Comparison of ENCODE assay signal across 27 mouse cellular contexts in the genomic region with DNA sequence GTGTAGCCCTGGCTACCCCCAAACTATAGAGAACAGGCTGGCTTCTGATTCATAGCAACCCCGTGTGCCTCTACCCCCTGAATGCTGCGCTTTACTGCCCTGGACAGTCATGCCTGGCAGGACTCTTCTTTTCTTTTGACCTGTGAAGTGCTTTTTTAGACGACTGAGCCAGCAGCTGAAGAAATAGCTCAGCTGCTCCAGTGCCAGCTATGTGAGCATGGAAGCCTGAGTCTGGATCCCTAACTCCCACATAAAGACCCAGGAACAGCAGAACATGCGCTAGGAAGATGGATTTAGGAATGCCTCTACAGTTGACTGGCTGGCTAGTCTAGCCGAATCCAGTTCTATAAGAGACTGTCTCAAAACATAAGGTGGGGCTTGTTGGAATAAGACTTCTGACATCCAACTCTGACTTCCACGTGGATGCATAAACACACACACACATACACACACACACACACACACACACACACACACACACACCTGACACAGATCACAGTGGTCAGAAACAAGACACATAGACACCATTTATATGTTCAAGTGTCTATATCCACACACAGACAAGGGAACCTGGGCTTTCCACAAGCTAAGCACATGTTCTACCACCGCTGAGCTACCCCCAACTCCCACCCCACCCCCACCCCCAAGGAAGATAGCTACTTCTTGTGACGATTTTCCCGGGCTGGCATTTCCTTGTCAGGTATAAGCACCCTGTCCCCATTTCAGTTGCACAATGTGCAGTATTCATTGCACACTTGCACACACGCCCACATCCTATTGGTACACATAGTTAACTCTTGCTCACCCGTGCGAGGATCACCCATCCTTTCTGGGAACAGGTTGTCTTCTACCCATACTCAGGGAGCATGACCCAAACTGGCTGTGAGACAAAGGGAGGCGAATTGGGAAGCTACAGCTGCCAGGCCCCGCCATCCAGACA. TPM values are rescaled to one million over a fixed set of nuclear protein-coding genes. Genes with fewer than 3 reads are reported as not detected.
DNase-seq lines count a peak whose midpoint lies in the region; ATAC-seq lines count a peak whose summit lies in the region.
"Had no signal": no experiment of that assay in that cellular context is flagged by ENCODE, and none has a peak within 500 bp of the region (broad histone marks: within the 10 kb centered on the region; RNA-seq: fewer than 3 reads in every experiment).

No protein-coding gene starts in this region.

- no peak for DNase-seq in kidney, postnatal 14 days
- DNase-seq in lung, postnatal 36 days: peak; percentile 44
- DNase-seq in lung, postnatal 14 days: no peak
- no peak for DNase-seq in spleen, postnatal 36 days (ENCODE audit: low spot score in 2 of 2)
- DNase-seq: adrenal gland, adult 2 months; cerebellum, adult 8-10 months; cerebellum, postnatal 36 days; embryo, embryonic 11 days; gastrocnemius, postnatal 25 days; heart, adult 2 months; heart, postnatal 14 days; kidney, adult 9 months; liver; lung, adult 2 months; thymus, postnatal 14 days had no signal

- H3K9ac ChIP-seq in kidney, embryonic 14.5 days (ENCODE audit: low read depth, low read length): no peak overlapping the region
- H3K9ac ChIP-seq: embryonic facial prominence, embryonic 13.5 days; forebrain, embryonic 15.5 days; heart, embryonic 13.5 days; midbrain, embryonic 12.5 days had no signal

- 0 out of 2 replicates have a peak, but pooled peaks cover 6% of the 10 kb centered on the region for H3K4me1 ChIP-seq in kidney, embryonic 14.5 days (ENCODE audit: control insufficient read depth, insufficient read depth, low read length)
- H3K4me1 ChIP-seq in brown adipose tissue, adult 24 weeks (ENCODE audit: control insufficient read depth, insufficient read depth, insufficient read length, low read length): peaks cover 15% of the 10 kb centered on the region
- H3K4me1 ChIP-seq: embryonic facial prominence, embryonic 13.5 days; forebrain, embryonic 15.5 days; midbrain, embryonic 12.5 days had no signal

- H3K36me3 ChIP-seq in kidney, embryonic 14.5 days (ENCODE audit: control insufficient read depth, insufficient read depth, low read length): no peaks in the 10 kb centered on the region
- H3K36me3 ChIP-seq: embryonic facial prominence, embryonic 13.5 days; forebrain, embryonic 15.5 days; G1E; heart, embryonic 13.5 days; limb, embryonic 10.5 days; midbrain, embryonic 12.5 days had no signal

- 0 out of 2 replicates have a peak, but pooled peaks have one; percentile 24 for ATAC-seq in kidney, embryonic 14.5 days (ENCODE audit: low FRiP score, low TSS enrichment)
- ATAC-seq in megakaryocyte progenitor cell, adult 5-6 weeks (replicated peaks; ENCODE audit: poor library complexity): peak; percentile 62; the same call in 1 of the 2 replicates
- ATAC-seq: forebrain, embryonic 15.5 days; Patski had no signal

- H3K27ac ChIP-seq in kidney, embryonic 14.5 days (ENCODE audit: low read depth, low read length): no peak overlapping the region
- peak overlapping the region; percentile 20; the same call in 1 of the 2 replicates for H3K27ac ChIP-seq in brown adipose tissue, adult 24 weeks (replicated peaks; ENCODE audit: low read depth, low read length)
- H3K27ac ChIP-seq: embryonic facial prominence, embryonic 13.5 days; forebrain, embryonic 15.5 days; heart, adult 2 months; heart, embryonic 13.5 days; limb, embryonic 10.5 days; macrophage; midbrain, embryonic 12.5 days had no signal

- WGBS in kidney, embryonic 14.5 days: 71% methylated on average over 14 of the region's 14 CpGs

- H3K27me3 ChIP-seq in kidney, embryonic 14.5 days (ENCODE audit: control insufficient read depth, insufficient read depth, low read length): no peaks in the 10 kb centered on the region; the same call in 1 of the 2 replicates
- H3K27me3 ChIP-seq: forebrain, embryonic 15.5 days; Patski had no signal

- H3K4me2 ChIP-seq in kidney, embryonic 14.5 days (replicated peaks; ENCODE audit: low read depth, low read length): no peak overlapping the region
- H3K4me2 ChIP-seq: embryonic facial prominence, embryonic 13.5 days; forebrain, embryonic 15.5 days; heart, embryonic 13.5 days; midbrain, embryonic 12.5 days had no signal

- H3K9me3 ChIP-seq in kidney, embryonic 14.5 days (ENCODE audit: control insufficient read depth, low read length): no peaks in the 10 kb centered on the region; the same call in 1 of the 2 replicates
- H3K9me3 ChIP-seq: embryonic facial prominence, embryonic 13.5 days; forebrain, embryonic 15.5 days; heart, embryonic 13.5 days; limb, embryonic 10.5 days; midbrain, embryonic 12.5 days had no signal

- no peak overlapping the region for H3K4me3 ChIP-seq in kidney, embryonic 14.5 days (ENCODE audit: low read length)
- H3K4me3 ChIP-seq in brown adipose tissue, adult 24 weeks (ENCODE audit: insufficient read depth, low read depth, low read length): no peak overlapping the region
- H3K4me3 ChIP-seq: embryonic facial prominence, embryonic 13.5 days; erythroblast, embryonic 14.5 days; forebrain, embryonic 15.5 days; heart, adult 2 months; heart, embryonic 13.5 days; limb, embryonic 10.5 days; midbrain, embryonic 12.5 days had no signal

RNA-seq across cellular contexts. Expression of a gene that starts 29.6 kb away (rescaled TPM):
- polyA plus RNA-seq in kidney, embryonic 14.5 days (2014; fragmentation: Nextera tagmentation; extraction: Ambion mirVana): 27.6 and 45.6 TPM in 2 replicates
- 36.3 and 37.5 TPM in 2 replicates for polyA plus RNA-seq in brown adipose tissue, adult 24 weeks (2012; ENCODE audit: insufficient read depth, insufficient read length, missing spikeins)
- 4.4 and 6.1 TPM in 2 replicates for total RNA-seq in megakaryocyte progenitor cell, adult 5-6 weeks (2015)
- 2.4 and 4.7 TPM in 2 replicates for total RNA-seq in megakaryocyte progenitor cell, adult 5-6 weeks (2017)
- polyA plus RNA-seq: G1E had no signal
